Mouse (Mus musculus) testis, adult 2 months (tissue): ENCODE data around the gene Col8a2. TPM values are rescaled to one million over a fixed set of nuclear protein-coding genes. Genes with fewer than 3 reads are reported as not detected.

Experiments
- H3K27ac ChIP-seq: fragments of 200-500 bp; 2 replicates; pipeline ENCODE4 v1.5.1; 2012; ENCODE audit warnings: low read depth, low read length; ENCODE audit not compliant: control insufficient read depth, insufficient read depth
- H3K27me3 ChIP-seq: fragments of 200-500 bp; 2 replicates; pipeline ENCODE4 v1.6.1; 2012; ENCODE audit warnings: mild to moderate bottlenecking, low read length, moderate library complexity; ENCODE audit not compliant: control insufficient read depth, insufficient read depth
- H3K36me3 ChIP-seq: fragments of 200-500 bp; 2 replicates; pipeline ENCODE4 v1.6.1; 2012; ENCODE audit warnings: mild to moderate bottlenecking, low read length; ENCODE audit not compliant: control insufficient read depth, insufficient read depth
- H3K4me1 ChIP-seq: fragments of 200-500 bp; 2 replicates; pipeline ENCODE4 v1.6.1; 2012; ENCODE audit warnings: low read length; ENCODE audit not compliant: control insufficient read depth, insufficient read depth
- H3K4me3 ChIP-seq: fragments of 200-500 bp; 2 replicates; pipeline ENCODE4 v1.5.1; 2012; ENCODE audit warnings: low read depth, mild to moderate bottlenecking, low read length, moderate library complexity, mixed read lengths; ENCODE audit not compliant: control insufficient read depth
- CTCF ChIP-seq: fragments of 200-500 bp; IDR thresholded peaks from 2 replicates; pipeline ENCODE4 v1.5.1; 2012; ENCODE audit warnings: low read depth, mild to moderate bottlenecking, inconsistent platforms, low read length, moderate library complexity; ENCODE audit not compliant: control insufficient read depth, insufficient read depth, insufficient replicate concordance
- POLR2A ChIP-seq: fragments of 200-500 bp; IDR thresholded peaks from 2 replicates; pipeline ENCODE4 v1.6.1; 2012; ENCODE audit warnings: low read depth, mild to moderate bottlenecking, inconsistent platforms, low read length, moderate library complexity; ENCODE audit not compliant: control insufficient read depth
- polyA plus RNA-seq: library from polyadenylated mRNA; depleted of rRNA; stranded (reverse); fragments of >200 nt; gene quantifications from 2 replicates; pipeline ENCODE4 v1.2.3, GENCODE M21; 2012

The Col8a2 gene
- polyA plus RNA-seq, 1 experiment = 0.48 TPM

- Histone ChIP-seq H3K27me3 (no peaks in the 10 kb centered on the region), H3K4me1 (peaks cover 11% of the 10 kb centered on the region)
- TF ChIP-seq CTCF = no peak
Observed at GRCm38 (mm10) chr4:126295152-126295551, 8.6 kb downstream of the Col8a2 start.

GRCm38 (mm10) chr4:126295937-126296336 lies 9.3 kb downstream of the Col8a2 start:
- Histone ChIP-seq H3K4me3 (no peak overlapping the region), H3K27me3 (no peaks in the 10 kb centered on the region; the same call in 1 of the 2 replicates), H3K4me1 (peaks cover 15% of the 10 kb centered on the region), H3K36me3 (no peaks in the 10 kb centered on the region), H3K27ac (no peak overlapping the region)
- TF ChIP-seq CTCF = no peak
- no peak for TF ChIP-seq POLR2A

More at GRCm38 (mm10) chr4:126295152-126295551, 8.6 kb downstream of the Col8a2 start:
- Histone ChIP-seq H3K27ac (no peak overlapping the region), H3K4me3 (no peak overlapping the region), H3K36me3 (no peaks in the 10 kb centered on the region)

- Histone ChIP-seq H3K4me3 (peak overlapping the region; percentile 39), H3K4me1 (peaks cover 18% of the 10 kb centered on the region), H3K36me3 (no peaks in the 10 kb centered on the region), H3K27me3 (no peaks in the 10 kb centered on the region; the same call in 1 of the 2 replicates), H3K27ac (no peak overlapping the region)
- TF ChIP-seq POLR2A (no peak), CTCF (no peak)
Observed at GRCm38 (mm10) chr4:126296617-126297101, 10.1 kb downstream of the Col8a2 start.

GRCm38 (mm10) chr4:126300916-126301583 lies 14.5 kb downstream of the Col8a2 start:
- Histone ChIP-seq H3K27ac (no peak overlapping the region), H3K4me3 (peak overlapping the region; percentile 20), H3K36me3 (no peaks in the 10 kb centered on the region), H3K4me1 (peaks cover 23% of the 10 kb centered on the region), H3K27me3 (no peaks in the 10 kb centered on the region; the same call in 1 of the 2 replicates)
- TF ChIP-seq CTCF (no peak), POLR2A (no peak)

GRCm38 (mm10) chr4:126301584-126302309 lies 15.2 kb downstream of the Col8a2 start:
- Histone ChIP-seq H3K27ac (no peak overlapping the region), H3K4me3 (no peak overlapping the region; the same call in 1 of the 2 replicates), H3K27me3 (no peaks in the 10 kb centered on the region; the same call in 1 of the 2 replicates), H3K4me1 (peaks cover 18% of the 10 kb centered on the region), H3K36me3 (no peaks in the 10 kb centered on the region)
- TF ChIP-seq POLR2A = no peak
- no peak for TF ChIP-seq CTCF

- Histone ChIP-seq H3K4me1 (peaks cover 11% of the 10 kb centered on the region), H3K36me3 (no peaks in the 10 kb centered on the region), H3K27me3 (no peaks in the 10 kb centered on the region; the same call in 1 of the 2 replicates), H3K27ac (no peak overlapping the region), H3K4me3 (no peak overlapping the region)
- TF ChIP-seq CTCF (no peak), POLR2A (no peak)
Observed at GRCm38 (mm10) chr4:126303877-126304276, 17.3 kb downstream of the Col8a2 start.

- Histone ChIP-seq H3K27me3 (no peaks in the 10 kb centered on the region; the same call in 1 of the 2 replicates), H3K27ac (no peak overlapping the region), H3K4me1 (peaks cover 19% of the 10 kb centered on the region), H3K4me3 (no peak overlapping the region), H3K36me3 (no peaks in the 10 kb centered on the region)
- no peak for TF ChIP-seq CTCF
- TF ChIP-seq POLR2A = no peak
Observed at GRCm38 (mm10) chr4:126305428-126305827, 18.8 kb downstream of the Col8a2 start.
